Mouse (Mus musculus): ENCODE measurements at regions not wholly inside any gene's neighbourhood (a gene's known extent, or its start where the extent isn't known, plus 50 kb on each side); places are given as distances from the start of the nearest gene placed in this dataset.

GRCm38 (mm10) chr9:53045788-53046187, 202.1 kb downstream of the Ddx10 start:
- 74% methylated on average over 6 of the region's 6 CpGs for WGBS (ENCODE audit: insufficient replicate concordance)
- Histone ChIP-seq H3K9ac (replicated peaks) (no peak overlapping the region), H3K27me3 (ENCODE audit: insufficient read depth, low read length) (no peaks in the 10 kb centered on the region), H3K36me3 (replicated peaks; ENCODE audit: insufficient read depth, low read length) (no peaks in the 10 kb centered on the region), H3K9me3 (ENCODE audit: low read length) (no peaks in the 10 kb centered on the region), H3K4me1 (ENCODE audit: insufficient read depth) (no peaks in the 10 kb centered on the region), H3K4me3 (ENCODE audit: low read depth, low read length) (no peak overlapping the region), H3K27ac (ENCODE audit: low read depth) (no peak overlapping the region), H3K4me2 (ENCODE audit: low read depth, low read length) (no peak overlapping the region)
- DNase-seq (no peak), ATAC-seq (no peak)
- no peak for TF ChIP-seq EP300 (IDR thresholded peaks at IDR 0.05; ENCODE audit: low read depth)
- no peak for TF ChIP-seq CTCF (IDR thresholded peaks at IDR 0.05; ENCODE audit: low read depth)

- Histone ChIP-seq H3K9me3 (ENCODE audit: low read length) (no peaks in the 10 kb centered on the region), H3K27ac (ENCODE audit: low read depth) (no peak overlapping the region), H3K9ac (replicated peaks) (no peak overlapping the region), H3K4me2 (ENCODE audit: low read depth, low read length) (no peak overlapping the region), H3K36me3 (replicated peaks; ENCODE audit: insufficient read depth, low read length) (no peaks in the 10 kb centered on the region), H3K4me1 (ENCODE audit: insufficient read depth) (no peaks in the 10 kb centered on the region), H3K27me3 (ENCODE audit: insufficient read depth, low read length) (no peaks in the 10 kb centered on the region), H3K4me3 (ENCODE audit: low read depth, low read length) (no peak overlapping the region)
- DNase-seq (no peak), ATAC-seq (no peak)
- TF ChIP-seq CTCF (IDR thresholded peaks at IDR 0.05; ENCODE audit: low read depth): no peak
- TF ChIP-seq EP300 (IDR thresholded peaks at IDR 0.05; ENCODE audit: low read depth): no peak
- WGBS (ENCODE audit: insufficient replicate concordance): 66% methylated on average over 4 of the region's 4 CpGs
Observed at GRCm38 (mm10) chr9:53033797-53034196, 214.1 kb downstream of the Ddx10 start.

GRCm38 (mm10) chr9:53022096-53022495, 225.8 kb downstream of the Ddx10 start:
- Histone ChIP-seq H3K4me3 (ENCODE audit: low read depth, low read length) (no peak overlapping the region), H3K27ac (ENCODE audit: low read depth) (no peak overlapping the region), H3K9me3 (ENCODE audit: low read length) (no peaks in the 10 kb centered on the region), H3K9ac (replicated peaks) (no peak overlapping the region), H3K4me2 (ENCODE audit: low read depth, low read length) (no peak overlapping the region), H3K36me3 (replicated peaks; ENCODE audit: insufficient read depth, low read length) (no peaks in the 10 kb centered on the region), H3K4me1 (ENCODE audit: insufficient read depth) (no peaks in the 10 kb centered on the region), H3K27me3 (ENCODE audit: insufficient read depth, low read length) (no peaks in the 10 kb centered on the region)
- DNase-seq (no peak), ATAC-seq (no peak)
- WGBS (ENCODE audit: insufficient replicate concordance): 75% methylated on average over 4 of the region's 4 CpGs
- no peak for TF ChIP-seq CTCF (IDR thresholded peaks at IDR 0.05; ENCODE audit: low read depth)

DNA sequence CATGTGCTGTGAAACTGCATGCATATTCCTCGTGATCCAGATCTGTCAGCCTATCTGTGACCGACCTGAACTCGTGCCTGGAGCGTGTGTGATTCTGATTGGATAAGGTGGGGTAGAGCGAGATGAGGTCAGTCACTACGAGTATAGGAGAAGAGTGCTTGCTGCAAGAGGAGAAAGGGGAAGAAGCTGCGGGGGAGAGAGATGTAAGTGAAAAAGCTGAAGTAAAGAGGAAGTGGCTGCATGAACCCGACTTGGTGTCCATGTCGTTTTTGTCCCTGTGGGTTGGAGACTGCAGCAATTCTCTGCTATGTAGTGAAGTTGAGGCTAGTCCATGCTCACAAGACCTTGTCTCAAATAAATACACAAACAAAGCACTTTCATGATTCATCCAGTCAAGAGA, 237.1 kb downstream of the Ddx10 start:
- Histone ChIP-seq H3K4me2 (ENCODE audit: low read depth, low read length) (no peak overlapping the region), H3K27me3 (ENCODE audit: insufficient read depth, low read length) (no peaks in the 10 kb centered on the region), H3K9ac (replicated peaks) (no peak overlapping the region), H3K9me3 (ENCODE audit: low read length) (no peaks in the 10 kb centered on the region), H3K27ac (ENCODE audit: low read depth) (no peak overlapping the region), H3K36me3 (replicated peaks; ENCODE audit: insufficient read depth, low read length) (no peaks in the 10 kb centered on the region), H3K4me3 (ENCODE audit: low read depth, low read length) (no peak overlapping the region), H3K4me1 (ENCODE audit: insufficient read depth) (no peaks in the 10 kb centered on the region)
- DNase-seq: no peak
- ATAC-seq: no peak
- TF ChIP-seq EP300 (IDR thresholded peaks at IDR 0.05; ENCODE audit: low read depth): no peak
- no peak for TF ChIP-seq CTCF (IDR thresholded peaks at IDR 0.05; ENCODE audit: low read depth)
- WGBS (ENCODE audit: insufficient replicate concordance): 60% methylated on average over 9 of the region's 9 CpGs

DNA sequence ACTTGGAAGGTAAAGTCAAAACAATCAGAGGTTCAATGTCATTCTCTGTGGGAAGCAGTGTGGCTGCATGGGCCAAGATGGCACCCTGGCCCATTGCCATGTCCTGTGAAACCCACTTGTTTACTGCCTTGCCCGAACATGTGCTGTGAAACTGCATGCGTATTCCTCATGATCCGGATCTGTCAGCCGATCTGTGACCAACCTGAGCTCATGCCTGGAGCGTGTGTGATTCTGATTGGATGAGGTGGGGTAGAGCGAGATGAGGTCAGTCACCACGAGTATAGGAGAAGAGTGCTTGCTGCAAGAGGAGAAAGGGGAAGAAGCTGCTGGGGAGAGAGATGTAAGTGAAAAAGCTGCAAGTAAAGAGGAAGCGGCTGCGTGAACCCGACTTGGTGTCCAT, 240.5 kb downstream of the Ddx10 start:
- ATAC-seq (no peak), DNase-seq (no peak)
- 70% methylated on average over 10 of the region's 10 CpGs for WGBS (ENCODE audit: insufficient replicate concordance)
- no peaks in the 10 kb centered on the region for H3K27me3 ChIP-seq (ENCODE audit: insufficient read depth, low read length)
- no peaks in the 10 kb centered on the region for H3K9me3 ChIP-seq (ENCODE audit: low read length)
- H3K27ac ChIP-seq (ENCODE audit: low read depth): no peak overlapping the region
- no peaks in the 10 kb centered on the region for H3K4me1 ChIP-seq (ENCODE audit: insufficient read depth)
- H3K36me3 ChIP-seq (replicated peaks; ENCODE audit: insufficient read depth, low read length): no peaks in the 10 kb centered on the region
- no peak overlapping the region for H3K4me2 ChIP-seq (ENCODE audit: low read depth, low read length)
- no peak overlapping the region for H3K4me3 ChIP-seq (ENCODE audit: low read depth, low read length)
- TF ChIP-seq EP300 (IDR thresholded peaks at IDR 0.05; ENCODE audit: low read depth) (no peak), CTCF (IDR thresholded peaks at IDR 0.05; ENCODE audit: low read depth) (no peak)
- H3K9ac ChIP-seq (replicated peaks): no peak overlapping the region

- no peak overlapping the region for H3K27ac ChIP-seq (ENCODE audit: low read depth)
- H3K36me3 ChIP-seq (replicated peaks; ENCODE audit: insufficient read depth, low read length): no peaks in the 10 kb centered on the region
- no peak overlapping the region for H3K4me2 ChIP-seq (ENCODE audit: low read depth, low read length)
- TF ChIP-seq CTCF (IDR thresholded peaks at IDR 0.05; ENCODE audit: low read depth) (no peak), EP300 (IDR thresholded peaks at IDR 0.05; ENCODE audit: low read depth) (no peak)
- DNase-seq (no peak), ATAC-seq (no peak)
- H3K4me3 ChIP-seq (ENCODE audit: low read depth, low read length): no peak overlapping the region
- WGBS (ENCODE audit: insufficient replicate concordance): 74% methylated on average over 1 of the region's 1 CpGs
- no peak overlapping the region for H3K9ac ChIP-seq (replicated peaks)
- no peaks in the 10 kb centered on the region for H3K9me3 ChIP-seq (ENCODE audit: low read length)
- H3K27me3 ChIP-seq (ENCODE audit: insufficient read depth, low read length): no peaks in the 10 kb centered on the region
- no peaks in the 10 kb centered on the region for H3K4me1 ChIP-seq (ENCODE audit: insufficient read depth)
Observed at GRCm38 (mm10) chr9:53006085-53006484, 241.8 kb downstream of the Ddx10 start.
